Mouse (Mus musculus) hindbrain, embryonic 14.5 days (tissue): Measurements from ENCODE around the gene Lemd1. TPM values are rescaled to one million over a fixed set of nuclear protein-coding genes. Genes with fewer than 3 reads are reported as not detected.
A peak's percentile ranks its signal among the peaks of the same experiment; 100 is the strongest.

Experiments used
- ATAC-seq: fragments of 200-750 bp; cut with Nextera tagmentation; 2 replicates; pipeline ENCODE4 v1.8.0; 2017; ENCODE audit warnings: moderate number of reproducible peaks, mild to moderate bottlenecking, moderate TSS enrichment, moderate library complexity; ENCODE audit not compliant: low FRiP score
- DNase-seq: peaks from one replicate; pipeline ENCODE4 v3.0.0-alpha.2; 2015; ENCODE audit warnings: low spot score
- H3K27ac ChIP-seq: fragments of 300-500 bp; sonication (generic); 2 replicates; pipeline ENCODE4 v1.5.1; 2014; ENCODE audit warnings: mild to moderate bottlenecking, moderate library complexity
- H3K27me3 ChIP-seq: fragments of 300-500 bp; sonication (generic); 2 replicates; pipeline ENCODE4 v1.6.1; 2014; ENCODE audit warnings: mild to moderate bottlenecking, low read length, mixed read lengths; ENCODE audit not compliant: control insufficient read depth, insufficient read depth
- H3K36me3 ChIP-seq: fragments of 300-500 bp; sonication (generic); replicated peaks from 2 replicates; pipeline ENCODE4 v1.6.1; 2014; ENCODE audit not compliant: control insufficient read depth, insufficient read depth
- H3K4me1 ChIP-seq: fragments of 300-500 bp; sonication (generic); replicated peaks from 2 replicates; pipeline ENCODE4 v1.6.1; 2014; ENCODE audit warnings: antibody characterized with exemption, low read length, mixed read lengths; ENCODE audit not compliant: control insufficient read depth, insufficient read depth
- H3K4me2 ChIP-seq: fragments of 300-500 bp; sonication (generic); replicated peaks from 2 replicates; pipeline ENCODE4 v1.6.1; 2014; ENCODE audit warnings: mild to moderate bottlenecking, moderate library complexity
- H3K4me3 ChIP-seq: fragments of 300-500 bp; sonication (generic); replicated peaks from 2 replicates; pipeline ENCODE4 v1.5.1; 2014; ENCODE audit warnings: mild to moderate bottlenecking, low read length
- H3K9ac ChIP-seq: fragments of 300-500 bp; sonication (generic); 2 replicates; pipeline ENCODE4 v1.6.1; 2014
- H3K9me3 ChIP-seq: fragments of 300-500 bp; sonication (generic); 2 replicates; pipeline ENCODE4 v1.6.1; 2016; ENCODE audit warnings: low read length; ENCODE audit not compliant: control insufficient read depth
- WGBS: fragments of 180-500 bp; shearing (Covaris S2); extraction: QIAGEN DNeasy Blood & Tissue Kit; methylation state at CpG from one replicate; pipeline ENCODE4 v1.1.7; 2014; 5-methylcytosine and 5-hydroxymethylcytosine counted together
- polyA plus RNA-seq: library from polyadenylated mRNA; unstranded; fragments of >200 nt; fragmentation: Nextera tagmentation; extraction: Ambion mirVana; gene quantifications from 2 replicates; pipeline ENCODE4 v1.2.1, GENCODE M21; 2014

Lemd1 gene
- polyA plus RNA-seq, 1 experiment from 2014 or later, result 22.1 TPM

- no peak for ATAC-seq
- no peak overlapping the region for H3K27ac ChIP-seq
Measured at GRCm38 (mm10) chr1:132226297-132227080, 35.3 kb downstream of the Lemd1 start.

GRCm38 (mm10) chr1:132229667-132230066 is 38.4 kb downstream of the Lemd1 start, which contains the start of gene Gm10188:
TSS of gene Gm10188 (minus strand) at chr1:132229767.
- ATAC-seq (no peak), DNase-seq (no peak)
- Histone ChIP-seq H3K9ac (no peak within 1 kb of the TSS), H3K27me3 (no peaks in the 10 kb centered on the region), H3K27ac (no peak within 1 kb of the TSS), H3K4me2 (no peak within 1 kb of the TSS), H3K9me3 (no peaks in the 10 kb centered on the region), H3K4me3 (no peak within 1 kb of the TSS), H3K36me3 (no peaks in the 10 kb centered on the region), H3K4me1 (no peaks in the 10 kb centered on the region)
- 82% methylated on average over 3 of the region's 3 CpGs for WGBS

More at GRCm38 (mm10) chr1:132226297-132227080, 35.3 kb downstream of the Lemd1 start:
- H3K4me1 ChIP-seq, result peaks cover 16% of the 10 kb centered on the region
- 78% methylated on average over 12 of the region's 13 CpGs for WGBS
- H3K4me2 ChIP-seq, result no peak overlapping the region
- no peak overlapping the region for H3K9ac ChIP-seq
- no peaks in the 10 kb centered on the region for H3K27me3 ChIP-seq
- no peak for DNase-seq
- H3K4me3 ChIP-seq, result no peak overlapping the region
- no peaks in the 10 kb centered on the region for H3K36me3 ChIP-seq
- H3K9me3 ChIP-seq, result no peaks in the 10 kb centered on the region

- H3K4me2 ChIP-seq, result no peak overlapping the region
- no peak overlapping the region for H3K27ac ChIP-seq
- no peak overlapping the region for H3K4me3 ChIP-seq
- H3K4me1 ChIP-seq, result no peaks in the 10 kb centered on the region
- no peaks in the 10 kb centered on the region for H3K27me3 ChIP-seq
- 31% methylated on average over 7 of the region's 7 CpGs for WGBS
- H3K36me3 ChIP-seq, result no peaks in the 10 kb centered on the region
- no peak for DNase-seq
- H3K9me3 ChIP-seq, result no peaks in the 10 kb centered on the region
- ATAC-seq, result no peak
- H3K9ac ChIP-seq, result no peak overlapping the region
Measured at GRCm38 (mm10) chr1:132231470-132232274, 40.4 kb downstream of the Lemd1 start.

- 23% methylated on average over 12 of the region's 12 CpGs for WGBS
- DNase-seq, result no peak
- H3K36me3 ChIP-seq, result no peaks in the 10 kb centered on the region
- no peak for ATAC-seq
- H3K9me3 ChIP-seq, result no peaks in the 10 kb centered on the region
- no peak overlapping the region for H3K4me3 ChIP-seq
- H3K27ac ChIP-seq, result no peak overlapping the region
- no peak overlapping the region for H3K4me2 ChIP-seq
- no peak overlapping the region for H3K9ac ChIP-seq
- no peaks in the 10 kb centered on the region for H3K4me1 ChIP-seq
- H3K27me3 ChIP-seq, result no peaks in the 10 kb centered on the region
Measured at GRCm38 (mm10) chr1:132233566-132233965, 42.3 kb downstream of the Lemd1 start.

- Histone ChIP-seq H3K4me3 (no peak overlapping the region), H3K4me1 (no peaks in the 10 kb centered on the region), H3K36me3 (no peaks in the 10 kb centered on the region), H3K4me2 (no peak overlapping the region), H3K9me3 (no peaks in the 10 kb centered on the region), H3K27me3 (no peaks in the 10 kb centered on the region), H3K27ac (no peak overlapping the region), H3K9ac (no peak overlapping the region)
- 75% methylated on average over 9 of the region's 9 CpGs for WGBS
- ATAC-seq, result no peak
- DNase-seq, result no peak
Measured at GRCm38 (mm10) chr1:132234757-132235273, 43.6 kb downstream of the Lemd1 start.

GRCm38 (mm10) chr1:132237585-132238159 is 46.4 kb downstream of the Lemd1 start:
- H3K4me3 ChIP-seq, result no peak overlapping the region
- no peaks in the 10 kb centered on the region for H3K27me3 ChIP-seq
- no peaks in the 10 kb centered on the region for H3K36me3 ChIP-seq
- no peaks in the 10 kb centered on the region for H3K4me1 ChIP-seq
- peak; percentile 85 for DNase-seq
- H3K9me3 ChIP-seq, result no peaks in the 10 kb centered on the region
- ATAC-seq, result no peak; the same call in 1 of the 2 replicates
- no peak overlapping the region for H3K4me2 ChIP-seq
- 22% methylated on average over 6 of the region's 6 CpGs for WGBS
- no peak overlapping the region for H3K9ac ChIP-seq
- H3K27ac ChIP-seq, result no peak overlapping the region

GRCm38 (mm10) chr1:132245010-132245409 is 53.8 kb downstream of the Lemd1 start:
- Histone ChIP-seq H3K36me3 (no peaks in the 10 kb centered on the region), H3K9ac (no peak overlapping the region), H3K4me2 (no peak overlapping the region), H3K4me1 (no peaks in the 10 kb centered on the region), H3K27ac (no peak overlapping the region), H3K27me3 (no peaks in the 10 kb centered on the region), H3K4me3 (no peak overlapping the region), H3K9me3 (no peaks in the 10 kb centered on the region)
- WGBS, result 78% methylated on average over 5 of the region's 5 CpGs
- no peak for DNase-seq
- no peak for ATAC-seq

GRCm38 (mm10) chr1:132246137-132246536 is 54.9 kb downstream of the Lemd1 start:
- no peaks in the 10 kb centered on the region for H3K27me3 ChIP-seq
- ATAC-seq, result no peak
- H3K9me3 ChIP-seq, result no peaks in the 10 kb centered on the region
- no peak overlapping the region for H3K27ac ChIP-seq
- H3K9ac ChIP-seq, result no peak overlapping the region
- H3K36me3 ChIP-seq, result no peaks in the 10 kb centered on the region
- 70% methylated on average over 6 of the region's 6 CpGs for WGBS
- H3K4me3 ChIP-seq, result no peak overlapping the region
- H3K4me2 ChIP-seq, result no peak overlapping the region
- H3K4me1 ChIP-seq, result no peaks in the 10 kb centered on the region
- DNase-seq, result no peak

- ATAC-seq (no peak), DNase-seq (no peak)
- Histone ChIP-seq H3K4me1 (no peaks in the 10 kb centered on the region), H3K27me3 (no peaks in the 10 kb centered on the region), H3K4me2 (no peak overlapping the region), H3K9ac (no peak overlapping the region), H3K27ac (no peak overlapping the region), H3K9me3 (no peaks in the 10 kb centered on the region), H3K4me3 (no peak overlapping the region), H3K36me3 (no peaks in the 10 kb centered on the region)
- 91% methylated on average over 4 of the region's 4 CpGs for WGBS
Measured at GRCm38 (mm10) chr1:132246641-132247040, 55.4 kb downstream of the Lemd1 start.
